Mouse (Mus musculus) 3T3-L1 (cell line): ENCODE measurements at regions not wholly inside any gene's neighbourhood (a gene's known extent, or its start where the extent isn't known, plus 50 kb on each side); places are given as distances from the start of the nearest gene placed in this dataset.

Source experiments
- DNase-seq: peaks from one replicate; pipeline ENCODE4 v3.0.0-alpha.2; 2015; ENCODE audit warnings: low read depth, low spot score

DNA sequence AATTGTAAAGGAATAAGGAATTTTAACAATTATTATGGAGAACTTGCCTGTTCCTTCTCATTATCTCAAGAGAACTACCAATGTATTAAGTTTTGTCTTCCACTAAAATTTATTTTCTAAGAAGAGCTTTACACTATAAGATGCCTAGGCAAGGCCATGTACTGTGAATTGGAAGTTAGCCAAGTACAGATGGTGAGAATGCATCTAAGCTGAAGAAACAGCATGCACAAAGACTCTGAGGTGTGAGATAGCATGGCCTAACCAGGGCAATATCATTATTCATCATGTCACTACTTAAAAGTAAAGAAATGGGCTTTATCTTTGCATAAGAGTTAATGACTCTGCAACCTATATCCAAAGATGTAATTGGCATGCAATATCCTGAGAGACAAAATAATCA, 73.1 kb upstream of the Klhl1 start:
- DNase-seq, result no peak
